Mouse (Mus musculus) testis, adult 2 months (tissue): ENCODE results near the gene Slc39a11. TPM values are rescaled to one million over a fixed set of nuclear protein-coding genes. Genes with fewer than 3 reads are reported as not detected.
A peak's percentile ranks its signal among the peaks of the same experiment; 100 is the strongest.

Experiments used
- H3K27ac ChIP-seq: fragments of 200-500 bp; 2 replicates; pipeline ENCODE4 v1.5.1; 2012; ENCODE audit warnings: low read depth, low read length; ENCODE audit not compliant: control insufficient read depth, insufficient read depth
- H3K27me3 ChIP-seq: fragments of 200-500 bp; 2 replicates; pipeline ENCODE4 v1.6.1; 2012; ENCODE audit warnings: mild to moderate bottlenecking, low read length, moderate library complexity; ENCODE audit not compliant: control insufficient read depth, insufficient read depth
- H3K36me3 ChIP-seq: fragments of 200-500 bp; 2 replicates; pipeline ENCODE4 v1.6.1; 2012; ENCODE audit warnings: mild to moderate bottlenecking, low read length; ENCODE audit not compliant: control insufficient read depth, insufficient read depth
- H3K4me1 ChIP-seq: fragments of 200-500 bp; 2 replicates; pipeline ENCODE4 v1.6.1; 2012; ENCODE audit warnings: low read length; ENCODE audit not compliant: control insufficient read depth, insufficient read depth
- H3K4me3 ChIP-seq: fragments of 200-500 bp; 2 replicates; pipeline ENCODE4 v1.5.1; 2012; ENCODE audit warnings: low read depth, mild to moderate bottlenecking, low read length, moderate library complexity, mixed read lengths; ENCODE audit not compliant: control insufficient read depth
- CTCF ChIP-seq: fragments of 200-500 bp; IDR thresholded peaks from 2 replicates; pipeline ENCODE4 v1.5.1; 2012; ENCODE audit warnings: low read depth, mild to moderate bottlenecking, inconsistent platforms, low read length, moderate library complexity; ENCODE audit not compliant: control insufficient read depth, insufficient read depth, insufficient replicate concordance
- POLR2A ChIP-seq: fragments of 200-500 bp; IDR thresholded peaks from 2 replicates; pipeline ENCODE4 v1.6.1; 2012; ENCODE audit warnings: low read depth, mild to moderate bottlenecking, inconsistent platforms, low read length, moderate library complexity; ENCODE audit not compliant: control insufficient read depth
- polyA plus RNA-seq: library from polyadenylated mRNA; depleted of rRNA; stranded (reverse); fragments of >200 nt; gene quantifications from 2 replicates; pipeline ENCODE4 v1.2.3, GENCODE M21; 2012

The Slc39a11 gene
- polyA plus RNA-seq, 1 experiment, result 8.9 TPM

GRCm38 (mm10) chr11:113687031-113687430 lies 37.2 kb upstream of the Slc39a11 start:
- no peaks in the 10 kb centered on the region for H3K27me3 ChIP-seq
- no peak overlapping the region for H3K27ac ChIP-seq
- peak overlapping the region; percentile 85 for H3K4me3 ChIP-seq
- no peak for TF ChIP-seq CTCF
- no peak for TF ChIP-seq POLR2A
- no peaks in the 10 kb centered on the region for H3K36me3 ChIP-seq
- peaks cover 11% of the 10 kb centered on the region for H3K4me1 ChIP-seq

- peak overlapping the region; percentile 93 for H3K4me3 ChIP-seq
- peaks cover 6% of the 10 kb centered on the region for H3K4me1 ChIP-seq
- peak overlapping the region; percentile 90 for H3K27ac ChIP-seq
- H3K27me3 ChIP-seq, result no peaks in the 10 kb centered on the region
- H3K36me3 ChIP-seq, result no peaks in the 10 kb centered on the region
- TF ChIP-seq POLR2A (no peak), CTCF (no peak)
Measured at GRCm38 (mm10) chr11:113684707-113685426, 35.0 kb upstream of the Slc39a11 start.

DNA sequence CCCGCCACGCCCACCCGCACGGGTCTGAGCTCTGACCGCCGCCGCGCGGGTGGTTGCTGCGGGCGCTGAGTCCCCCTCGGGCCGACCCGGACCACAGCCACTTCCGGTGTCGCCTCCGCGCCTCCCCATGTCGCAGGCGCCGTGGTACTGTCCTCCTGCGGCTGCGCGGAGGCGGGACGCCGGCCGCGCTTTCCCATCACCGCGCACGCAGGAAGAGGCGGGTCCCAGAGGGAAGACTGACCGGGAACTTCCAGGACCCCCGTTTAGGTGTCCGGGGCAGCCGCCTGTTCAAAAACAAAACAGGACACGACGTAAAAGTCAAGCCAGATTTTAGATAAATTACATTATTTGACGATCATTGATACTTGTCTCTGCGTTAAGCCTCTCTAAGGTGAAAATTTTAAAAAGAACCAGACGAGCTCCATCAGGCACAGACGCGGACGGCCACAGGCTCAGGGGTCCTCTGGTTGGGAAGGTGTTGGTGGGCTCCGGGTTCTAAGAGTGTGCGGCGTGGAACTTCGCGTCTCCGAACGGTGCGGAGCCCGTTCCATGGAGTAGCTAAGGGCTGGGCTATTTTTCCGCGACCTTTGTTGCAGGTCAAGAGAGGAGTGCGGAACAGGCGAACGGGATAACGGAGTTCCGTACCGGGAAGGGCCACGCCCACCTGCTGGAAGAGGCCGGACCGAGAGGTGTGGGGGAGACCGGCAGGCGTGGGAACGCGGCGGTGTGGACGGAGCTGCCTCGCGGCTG lies 34.3 kb upstream of the Slc39a11 start, which contains the start of the genes Fam104a and D11Wsu47e:
TSS of gene Fam104a (minus strand) at position 199 of the 750 bp plus-strand sequence.
TSS of gene D11Wsu47e (plus strand) at position 456 of the 750 bp plus-strand sequence.
- no peak for TF ChIP-seq CTCF
- TF ChIP-seq POLR2A, result peak; percentile 80

DNA sequence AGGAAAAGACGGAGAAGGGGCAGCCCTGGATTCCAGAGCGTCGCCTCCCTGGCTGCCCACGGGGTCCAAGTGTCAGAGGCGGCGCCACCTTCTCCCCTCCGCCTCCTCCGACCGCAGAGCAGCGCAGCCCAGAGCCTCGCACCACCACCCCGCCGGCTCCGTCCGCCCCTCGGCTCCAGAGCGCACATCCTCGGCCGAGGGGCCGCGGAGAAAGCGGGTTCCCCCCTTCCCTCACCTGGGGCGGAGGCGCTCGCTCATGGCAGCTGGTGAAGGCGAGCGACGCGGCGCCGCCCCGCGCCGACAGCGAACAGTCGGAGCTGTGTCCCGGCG lies 33.7 kb upstream of the Slc39a11 start:
- peaks cover 6% of the 10 kb centered on the region for H3K4me1 ChIP-seq
- H3K4me3 ChIP-seq, result peak overlapping the region; percentile 93
- H3K27me3 ChIP-seq, result no peaks in the 10 kb centered on the region
- no peaks in the 10 kb centered on the region for H3K36me3 ChIP-seq
- H3K27ac ChIP-seq, result peak overlapping the region; percentile 90
- TF ChIP-seq POLR2A (no peak), CTCF (no peak)

More for the DNA sequence above, 34.3 kb upstream of the Slc39a11 start, which contains the start of the genes Fam104a and D11Wsu47e:
- Histone ChIP-seq H3K36me3 (no peaks in the 10 kb centered on the region), H3K27ac (peak within 1 kb of the TSS; percentile 90), H3K4me1 (peaks cover 6% of the 10 kb centered on the region), H3K27me3 (no peaks in the 10 kb centered on the region), H3K4me3 (peak within 1 kb of the TSS; percentile 93)

- Histone ChIP-seq H3K27me3 (no peaks in the 10 kb centered on the region), H3K4me3 (peak overlapping the region; percentile 93), H3K27ac (peak overlapping the region; percentile 90), H3K4me1 (peaks cover 8% of the 10 kb centered on the region), H3K36me3 (0 out of 2 replicates have a peak, but pooled peaks cover 3% of the 10 kb centered on the region)
- TF ChIP-seq POLR2A (no peak), CTCF (no peak)
Measured at GRCm38 (mm10) chr11:113682897-113683626, 33.2 kb upstream of the Slc39a11 start.

DNA sequence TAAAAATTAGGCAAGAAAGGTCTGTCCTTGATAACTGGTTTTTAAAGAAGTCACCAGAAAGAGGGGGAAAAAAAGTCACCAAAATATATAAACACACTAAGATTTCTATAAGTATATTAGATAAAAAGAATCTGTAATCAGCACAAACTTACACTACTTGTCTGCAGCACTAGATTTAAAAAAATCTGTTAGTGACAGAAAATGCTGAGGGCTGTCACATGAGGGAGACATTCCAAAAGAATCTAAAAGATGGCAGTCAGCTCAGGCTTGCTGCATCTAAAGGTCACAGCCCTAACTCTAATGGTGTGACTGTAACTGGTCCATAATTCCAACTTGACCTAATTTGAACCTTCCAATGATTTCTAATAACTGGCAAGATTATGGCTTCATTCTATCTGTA lies 32.1 kb upstream of the Slc39a11 start:
- H3K36me3 ChIP-seq, result peaks cover 3% of the 10 kb centered on the region; the same call in 1 of the 2 replicates
- TF ChIP-seq CTCF, result no peak
- TF ChIP-seq POLR2A, result no peak
- peaks cover 8% of the 10 kb centered on the region for H3K4me1 ChIP-seq
- H3K27me3 ChIP-seq, result no peaks in the 10 kb centered on the region
- H3K27ac ChIP-seq, result no peak overlapping the region
- H3K4me3 ChIP-seq, result peak overlapping the region; percentile 53; the same call in 1 of the 2 replicates

DNA sequence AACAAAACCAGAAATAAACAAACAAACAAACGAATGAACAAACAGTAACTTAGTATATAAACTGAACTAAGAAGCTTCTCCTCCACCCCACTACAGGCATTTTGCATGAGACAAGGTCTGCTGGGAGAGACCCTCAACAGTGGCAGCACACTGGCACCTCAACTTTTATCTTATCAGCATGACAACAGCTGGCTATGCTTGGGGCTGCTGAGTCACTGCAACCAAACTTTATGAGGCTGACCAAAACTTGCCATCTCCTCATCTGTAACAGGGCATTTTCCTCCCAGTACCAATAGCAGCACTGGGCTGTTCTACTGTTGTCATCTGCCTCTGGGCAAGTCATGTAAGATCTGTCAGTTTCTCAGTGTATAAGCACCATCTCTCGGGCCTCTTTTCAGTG lies 31.1 kb upstream of the Slc39a11 start:
- Histone ChIP-seq H3K36me3 (peaks cover 4% of the 10 kb centered on the region), H3K27ac (no peak overlapping the region), H3K4me3 (peak overlapping the region; percentile 5), H3K27me3 (no peaks in the 10 kb centered on the region), H3K4me1 (peaks cover 8% of the 10 kb centered on the region)
- no peak for TF ChIP-seq CTCF
- TF ChIP-seq POLR2A, result no peak
